Mouse (Mus musculus) neural tube, embryonic 15.5 days (tissue): ENCODE results near the gene Htatip2. TPM values are rescaled to one million over a fixed set of nuclear protein-coding genes. Genes with fewer than 3 reads are reported as not detected.

Experiments
- ATAC-seq: fragments of 200-750 bp; cut with Nextera tagmentation; 2 replicates; pipeline ENCODE4 v1.8.0; 2017; ENCODE audit warnings: mild to moderate bottlenecking, moderate TSS enrichment, moderate library complexity; ENCODE audit not compliant: low FRiP score
- H3K27ac ChIP-seq: fragments of 300-500 bp; sonication (generic); replicated peaks from 2 replicates; pipeline ENCODE4 v1.5.1; 2015; ENCODE audit warnings: mild to moderate bottlenecking, inconsistent platforms
- H3K27me3 ChIP-seq: fragments of 300-500 bp; sonication (generic); replicated peaks from 2 replicates; pipeline ENCODE4 v1.6.1; 2015; ENCODE audit warnings: inconsistent platforms
- H3K36me3 ChIP-seq: fragments of 300-500 bp; sonication (generic); 2 replicates; pipeline ENCODE4 v1.6.1; 2015; ENCODE audit warnings: inconsistent platforms
- H3K4me1 ChIP-seq: fragments of 300-500 bp; sonication (generic); 2 replicates; pipeline ENCODE4 v1.6.1; 2015; ENCODE audit warnings: inconsistent platforms
- H3K4me2 ChIP-seq: fragments of 300-500 bp; sonication (generic); 2 replicates; pipeline ENCODE4 v1.6.1; 2015; ENCODE audit warnings: inconsistent platforms, mild to moderate bottlenecking, moderate library complexity
- H3K4me3 ChIP-seq: fragments of 300-500 bp; sonication (generic); replicated peaks from 2 replicates; pipeline ENCODE4 v1.5.1; 2015; ENCODE audit warnings: mild to moderate bottlenecking, inconsistent platforms
- H3K9ac ChIP-seq: fragments of 300-500 bp; sonication (generic); replicated peaks from 2 replicates; pipeline ENCODE4 v1.6.1; 2015; ENCODE audit warnings: mild to moderate bottlenecking, inconsistent platforms
- H3K9me3 ChIP-seq: fragments of 300-500 bp; sonication (generic); replicated peaks from 2 replicates; pipeline ENCODE4 v1.6.1; 2016; ENCODE audit warnings: inconsistent platforms
- WGBS: fragments of 180-500 bp; shearing (Covaris S2); methylation state at CpG from one replicate; pipeline ENCODE4 v1.1.7; 2015; ENCODE audit warnings: mixed read lengths; 5-methylcytosine and 5-hydroxymethylcytosine counted together
- polyA plus RNA-seq: library from polyadenylated mRNA; unstranded; fragments of >200 nt; fragmentation: Nextera tagmentation; extraction: Ambion mirVana; gene quantifications from 2 replicates; pipeline ENCODE4 v1.2.1, GENCODE M21; 2015

Gene Htatip2
- polyA plus RNA-seq, 1 experiment from 2014 or later, result 5.1 TPM

DNA sequence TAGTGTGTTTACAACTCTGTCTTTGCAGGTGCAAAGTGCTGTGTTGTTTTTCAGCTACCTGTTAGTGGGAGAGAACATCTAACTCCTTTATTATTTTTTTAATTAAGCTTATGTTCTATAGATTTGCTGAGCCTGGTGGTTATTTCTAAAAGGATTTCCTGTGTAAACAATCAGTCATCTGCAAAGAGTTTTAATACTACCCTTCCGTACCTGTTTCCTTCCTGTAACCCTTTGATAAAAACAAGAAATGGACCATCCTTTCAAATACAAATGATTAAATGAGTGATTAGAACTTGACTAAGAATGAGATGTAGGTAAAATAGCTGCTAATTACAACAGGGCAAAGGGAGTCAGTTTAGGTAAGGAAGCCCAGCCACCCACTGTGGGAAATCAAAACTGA lies 62.5 kb downstream of the Htatip2 start:
- no peaks in the 10 kb centered on the region for H3K9me3 ChIP-seq
- H3K4me3 ChIP-seq, result no peak overlapping the region
- H3K27ac ChIP-seq, result no peak overlapping the region
- no peak overlapping the region for H3K4me2 ChIP-seq
- 82% methylated on average over 1 of the region's 1 CpGs for WGBS
- peaks cover 10% of the 10 kb centered on the region; the same call in 1 of the 2 replicates for H3K4me1 ChIP-seq
- H3K36me3 ChIP-seq, result no peaks in the 10 kb centered on the region
- no peak for ATAC-seq
- H3K27me3 ChIP-seq, result no peaks in the 10 kb centered on the region
- H3K9ac ChIP-seq, result no peak overlapping the region

GRCm38 (mm10) chr7:49822028-49822427 lies 63.1 kb downstream of the Htatip2 start:
- Histone ChIP-seq H3K4me3 (no peak overlapping the region), H3K27me3 (no peaks in the 10 kb centered on the region), H3K27ac (no peak overlapping the region), H3K9ac (no peak overlapping the region), H3K4me2 (no peak overlapping the region), H3K4me1 (peaks cover 10% of the 10 kb centered on the region; the same call in 1 of the 2 replicates), H3K9me3 (no peaks in the 10 kb centered on the region), H3K36me3 (peaks cover 5% of the 10 kb centered on the region; the same call in 1 of the 2 replicates)
- 79% methylated on average over 2 of the region's 2 CpGs for WGBS
- ATAC-seq, result no peak

Other genes starting within 250 kb of the Htatip2 start
- gene Dbx1, start 122.3 kb upstream of the Htatip2 start, polyA plus RNA-seq, result 1.4 and 1.6 TPM in 2 replicates
- 47.7 and 50.7 TPM in 2 replicates for gene Prmt3, start 19.2 kb downstream of the Htatip2 start, polyA plus RNA-seq
- 14.9 and 19.7 TPM in 2 replicates for gene Slc6a5, start 151.0 kb downstream of the Htatip2 start, polyA plus RNA-seq
- 36.9 and 46.0 TPM in 2 replicates for gene Nell1, start 215.7 kb downstream of the Htatip2 start, polyA plus RNA-seq